Mouse (Mus musculus): ENCODE results near the gene Fam193b. TPM values are rescaled to one million over a fixed set of nuclear protein-coding genes. Genes with fewer than 3 reads are reported as not detected.
"Not testable (repeated sequence)": the region's sequence is repeated elsewhere in the genome, so short reads cannot be mapped to it uniquely, and the experiment has no call there.

Gene Fam193b
- polyA plus RNA-seq, 1 experiment from 2014 or later: 7.9 TPM

- Histone ChIP-seq H3K9ac (no peak within 1 kb of the TSS), H3K4me3 (replicated peaks) (no peak within 1 kb of the TSS), H3K27me3 (no peaks in the 10 kb centered on the region), H3K4me1 (replicated peaks) (peaks cover 27% of the 10 kb centered on the region), H3K27ac (no peak within 1 kb of the TSS), H3K36me3 (no peaks in the 10 kb centered on the region), H3K9me3 (replicated peaks) (no peaks in the 10 kb centered on the region), H3K4me2 (no peak within 1 kb of the TSS)
- ATAC-seq (ENCODE audit: low read depth) (no peak), DNase-seq (no peak)
- 91% methylated on average over 2 of the region's 2 CpGs for WGBS (ENCODE audit: insufficient replicate concordance)
These were observed 2.5 kb upstream of the Fam193b start, which contains the start of gene Tmed9 for GRCm38 (mm10) chr13:55573432-55573831. Gene Tmed9, plus strand, starts transcription at chr13:55573732.

GRCm38 (mm10) chr13:55571977-55572376, 1.1 kb upstream of the Fam193b start:
- ATAC-seq (ENCODE audit: low read depth) (no peak), DNase-seq (no peak)
- Histone ChIP-seq H3K27me3 (no peaks in the 10 kb centered on the region), H3K4me3 (replicated peaks) (peak overlapping the region; percentile 98; the same call in 1 of the 2 replicates), H3K4me2 (peak overlapping the region; percentile 97; the same call in 1 of the 2 replicates), H3K36me3 (peaks cover 4% of the 10 kb centered on the region), H3K9ac (peak overlapping the region; percentile 36; the same call in 1 of the 2 replicates), H3K9me3 (replicated peaks) (no peaks in the 10 kb centered on the region), H3K27ac (no peak overlapping the region), H3K4me1 (replicated peaks) (peaks cover 33% of the 10 kb centered on the region)
- 35% methylated on average over 2 of the region's 2 CpGs for WGBS (ENCODE audit: insufficient replicate concordance)

- Histone ChIP-seq H3K9me3 (replicated peaks) (no peaks in the 10 kb centered on the region), H3K4me3 (replicated peaks) (peak overlapping the region; percentile 98), H3K4me1 (replicated peaks) (peaks cover 33% of the 10 kb centered on the region), H3K4me2 (peak overlapping the region; percentile 97), H3K9ac (peak overlapping the region; percentile 99), H3K36me3 (peaks cover 7% of the 10 kb centered on the region), H3K27ac (peak overlapping the region; percentile 92), H3K27me3 (no peaks in the 10 kb centered on the region)
- under 1% methylated on average over 43 of the region's 47 CpGs for WGBS (ENCODE audit: insufficient replicate concordance)
- ATAC-seq (ENCODE audit: low read depth) (peak; percentile 73), DNase-seq (no peak)
These were observed 490 bp downstream of the Fam193b start for GRCm38 (mm10) chr13:55570286-55570973.

GRCm38 (mm10) chr13:55569726-55570285, 1.1 kb downstream of the Fam193b start:
- Histone ChIP-seq H3K4me3 (replicated peaks) (peak overlapping the region; percentile 98), H3K4me1 (replicated peaks) (peaks cover 33% of the 10 kb centered on the region)
- peak; percentile 6 for DNase-seq

GRCm38 (mm10) chr13:55568524-55568923, 2.4 kb downstream of the Fam193b start:
- 81% methylated on average over 4 of the region's 4 CpGs for WGBS (ENCODE audit: insufficient replicate concordance)
- H3K9me3 ChIP-seq (replicated peaks); H3K4me2 ChIP-seq; H3K4me3 ChIP-seq (replicated peaks); H3K27me3 ChIP-seq; DNase-seq; H3K27ac ChIP-seq; H3K9ac ChIP-seq; ATAC-seq (ENCODE audit: low read depth): not testable (repeated sequence)
- Histone ChIP-seq H3K36me3 (peaks cover 14% of the 10 kb centered on the region), H3K4me1 (replicated peaks) (peaks cover 33% of the 10 kb centered on the region)

More at GRCm38 (mm10) chr13:55569726-55570285, 1.1 kb downstream of the Fam193b start:
- H3K4me2 ChIP-seq: peak overlapping the region; percentile 97
- H3K27ac ChIP-seq: peak overlapping the region; percentile 92
- H3K9me3 ChIP-seq (replicated peaks): no peaks in the 10 kb centered on the region
- no peaks in the 10 kb centered on the region for H3K27me3 ChIP-seq
- peaks cover 9% of the 10 kb centered on the region for H3K36me3 ChIP-seq
- peak overlapping the region; percentile 99 for H3K9ac ChIP-seq
- ATAC-seq (ENCODE audit: low read depth): no peak
- 23% methylated on average over 16 of the region's 16 CpGs for WGBS (ENCODE audit: insufficient replicate concordance)

- 78% methylated on average over 2 of the region's 2 CpGs for WGBS (ENCODE audit: insufficient replicate concordance)
These were observed 3.0 kb downstream of the Fam193b start for GRCm38 (mm10) chr13:55567949-55568348.

GRCm38 (mm10) chr13:55567001-55567400, 3.9 kb downstream of the Fam193b start:
- H3K27ac ChIP-seq: no peak overlapping the region
- no peak overlapping the region for H3K4me2 ChIP-seq
- no peak overlapping the region for H3K9ac ChIP-seq
- H3K9me3 ChIP-seq (replicated peaks): no peaks in the 10 kb centered on the region
- DNase-seq: no peak
- H3K27me3 ChIP-seq: no peaks in the 10 kb centered on the region
- 80% methylated on average over 6 of the region's 6 CpGs for WGBS (ENCODE audit: insufficient replicate concordance)
- H3K4me1 ChIP-seq (replicated peaks): peaks cover 28% of the 10 kb centered on the region
- peaks cover 14% of the 10 kb centered on the region for H3K36me3 ChIP-seq
- ATAC-seq (ENCODE audit: low read depth): no peak
- no peak overlapping the region for H3K4me3 ChIP-seq (replicated peaks)

More at GRCm38 (mm10) chr13:55567949-55568348, 3.0 kb downstream of the Fam193b start:
- DNase-seq (no peak), ATAC-seq (ENCODE audit: low read depth) (no peak)
- Histone ChIP-seq H3K36me3 (peaks cover 14% of the 10 kb centered on the region), H3K9me3 (replicated peaks) (no peaks in the 10 kb centered on the region), H3K27ac (no peak overlapping the region), H3K4me3 (replicated peaks) (no peak overlapping the region), H3K4me2 (no peak overlapping the region), H3K27me3 (no peaks in the 10 kb centered on the region), H3K9ac (no peak overlapping the region), H3K4me1 (replicated peaks) (peaks cover 33% of the 10 kb centered on the region)

- no peak overlapping the region for H3K9ac ChIP-seq
- H3K9me3 ChIP-seq (replicated peaks): no peaks in the 10 kb centered on the region
- 0 out of 2 replicates have a peak, but pooled peaks cover 6% of the 10 kb centered on the region for H3K4me1 ChIP-seq (replicated peaks)
- no peak for DNase-seq
- H3K27ac ChIP-seq: no peak overlapping the region
- H3K27me3 ChIP-seq: no peaks in the 10 kb centered on the region
- no peak overlapping the region for H3K4me2 ChIP-seq
- no peak for ATAC-seq (ENCODE audit: low read depth)
- H3K4me3 ChIP-seq (replicated peaks): no peak overlapping the region
- H3K36me3 ChIP-seq: peaks cover 20% of the 10 kb centered on the region
- 78% methylated on average over 7 of the region's 7 CpGs for WGBS (ENCODE audit: insufficient replicate concordance)
These were observed 7.5 kb downstream of the Fam193b start for GRCm38 (mm10) chr13:55563266-55563879.

GRCm38 (mm10) chr13:55557499-55557898, 13.4 kb downstream of the Fam193b start:
- Histone ChIP-seq H3K4me3 (replicated peaks) (no peak overlapping the region), H3K36me3 (peaks cover 44% of the 10 kb centered on the region)
- WGBS (ENCODE audit: insufficient replicate concordance): 84% methylated on average over 6 of the region's 6 CpGs

GRCm38 (mm10) chr13:55555921-55556320, 15.0 kb downstream of the Fam193b start:
- no peak for DNase-seq
- Histone ChIP-seq H3K4me2 (no peak overlapping the region), H3K36me3 (peaks cover 51% of the 10 kb centered on the region), H3K4me1 (replicated peaks) (no peaks in the 10 kb centered on the region), H3K9ac (no peak overlapping the region), H3K9me3 (replicated peaks) (no peaks in the 10 kb centered on the region), H3K4me3 (replicated peaks) (no peak overlapping the region), H3K27ac (no peak overlapping the region), H3K27me3 (no peaks in the 10 kb centered on the region)
- ATAC-seq (ENCODE audit: low read depth): no peak
- WGBS (ENCODE audit: insufficient replicate concordance): 84% methylated on average over 9 of the region's 9 CpGs

More at GRCm38 (mm10) chr13:55557499-55557898, 13.4 kb downstream of the Fam193b start:
- Histone ChIP-seq H3K9ac (no peak overlapping the region), H3K4me2 (no peak overlapping the region), H3K27me3 (no peaks in the 10 kb centered on the region), H3K27ac (no peak overlapping the region), H3K4me1 (replicated peaks) (no peaks in the 10 kb centered on the region), H3K9me3 (replicated peaks) (no peaks in the 10 kb centered on the region)
- no peak for DNase-seq
- ATAC-seq (ENCODE audit: low read depth): no peak

GRCm38 (mm10) chr13:55549061-55549460, 21.9 kb downstream of the Fam193b start:
- Histone ChIP-seq H3K4me1 (replicated peaks) (peaks cover 23% of the 10 kb centered on the region), H3K9ac (no peak overlapping the region), H3K4me2 (no peak overlapping the region), H3K36me3 (peaks cover 83% of the 10 kb centered on the region), H3K4me3 (replicated peaks) (no peak overlapping the region), H3K27me3 (no peaks in the 10 kb centered on the region), H3K27ac (no peak overlapping the region), H3K9me3 (replicated peaks) (no peaks in the 10 kb centered on the region)
- 88% methylated on average over 15 of the region's 15 CpGs for WGBS (ENCODE audit: insufficient replicate concordance)
- ATAC-seq (ENCODE audit: low read depth) (no peak), DNase-seq (no peak)

Data from liver, embryonic 13.5 days (tissue).